ENCODE assay signal across 8 mouse cellular contexts in the genomic region with DNA sequence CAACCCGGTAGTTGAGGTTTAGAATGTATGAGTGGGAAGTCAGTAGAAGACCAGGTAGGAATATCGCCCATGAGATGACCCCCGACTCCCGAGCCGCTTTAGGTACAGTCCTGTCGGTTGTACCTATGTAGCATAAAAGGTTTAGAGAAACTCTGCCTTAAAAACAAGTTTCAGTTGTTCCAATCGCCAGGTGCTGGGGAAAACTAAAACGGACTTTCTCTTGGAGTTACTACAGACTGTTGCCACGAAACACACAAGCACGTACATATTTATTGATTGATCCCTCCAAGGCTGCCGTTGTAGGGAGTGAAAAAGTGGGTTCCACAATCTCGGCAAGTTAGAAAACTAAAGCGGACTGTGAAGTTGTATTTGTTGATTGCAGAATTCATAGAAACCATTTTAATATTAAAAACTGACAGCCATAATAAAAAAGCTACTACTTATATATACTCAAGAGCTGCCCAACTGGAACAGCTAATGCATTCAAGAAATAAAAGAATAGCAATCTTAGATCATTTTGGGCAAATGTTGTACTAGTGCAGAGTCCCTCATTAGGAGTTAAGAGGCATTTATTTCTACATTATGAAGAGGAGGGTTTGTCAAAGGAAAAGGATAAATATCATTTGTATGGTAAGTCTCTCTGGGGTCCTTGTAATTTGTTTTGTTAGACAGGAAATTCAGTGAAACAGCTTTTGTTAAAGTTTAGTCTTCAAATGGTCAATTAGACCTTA. TPM values are rescaled to one million over a fixed set of nuclear protein-coding genes. Genes with fewer than 3 reads are reported as not detected.
DNase-seq lines count a peak whose midpoint lies in the region; ATAC-seq and TF ChIP-seq lines count a peak whose summit lies in the region.

No protein-coding gene starts in this region.

- WGBS in limb, embryonic 13.5 days: 5% methylated on average over 13 of the region's 13 CpGs

- DNase-seq in cerebellum, adult 9-10 months: peak; percentile 14
- DNase-seq in cerebellum, postnatal 10 days: no peak
- no peak for DNase-seq in testis, postnatal 10 days (ENCODE audit: low spot score)
- no peak for DNase-seq in adrenal gland, postnatal 10 days
- DNase-seq in cerebellum, postnatal 4 days (ENCODE audit: low spot score in 2 of 2): no peak
- no peak for DNase-seq in cerebellum, adult 11 months

- no peaks in the 10 kb centered on the region for H3K9me3 ChIP-seq in limb, embryonic 13.5 days

- TF ChIP-seq CTCF in testis, adult 2 months (IDR thresholded peaks at IDR 0.05; ENCODE audit: control insufficient read depth, insufficient read depth, insufficient replicate concordance, low read depth, low read length): no peak

- peak overlapping the region; percentile 82 for H3K4me3 ChIP-seq in testis, adult 2 months (ENCODE audit: control insufficient read depth, low read depth, low read length)
- H3K4me3 ChIP-seq in limb, embryonic 13.5 days: peak overlapping the region; percentile 96

- ATAC-seq in limb, embryonic 13.5 days (ENCODE audit: low FRiP score, low read depth): peak; percentile 11

- TF ChIP-seq POLR2A in testis, adult 2 months (IDR thresholded peaks at IDR 0.05; ENCODE audit: control insufficient read depth, low read depth, low read length): no peak

- peak overlapping the region; percentile 68 for H3K27ac ChIP-seq in testis, adult 2 months (ENCODE audit: control insufficient read depth, insufficient read depth, low read depth, low read length)
- peak overlapping the region; percentile 97; the same call in 1 of the 2 replicates for H3K27ac ChIP-seq in limb, embryonic 13.5 days

- H3K4me1 ChIP-seq in testis, adult 2 months (ENCODE audit: control insufficient read depth, insufficient read depth, low read length): no peaks in the 10 kb centered on the region
- peaks cover 12% of the 10 kb centered on the region for H3K4me1 ChIP-seq in limb, embryonic 13.5 days

- peak overlapping the region; percentile 77 for H3K4me2 ChIP-seq in limb, embryonic 13.5 days (replicated peaks)

- H3K9ac ChIP-seq in limb, embryonic 13.5 days: peak overlapping the region; percentile 99

- no peaks in the 10 kb centered on the region for H3K36me3 ChIP-seq in testis, adult 2 months (ENCODE audit: control insufficient read depth, insufficient read depth, low read length)
- 0 out of 2 replicates have a peak, but pooled peaks cover under 1% of the 10 kb centered on the region for H3K36me3 ChIP-seq in limb, embryonic 13.5 days

- H3K27me3 ChIP-seq in testis, adult 2 months (ENCODE audit: control insufficient read depth, insufficient read depth, low read length): no peaks in the 10 kb centered on the region
- H3K27me3 ChIP-seq in limb, embryonic 13.5 days: no peaks in the 10 kb centered on the region

RNA-seq across cellular contexts. Expression of gene Ppp4r3b, which starts 1.2 kb away (rescaled TPM):
- polyA plus RNA-seq in testis, adult 2 months (2012; rRNA removed): 15.8 and 16.0 TPM in 2 replicates
- 101 and 104 TPM in 2 replicates for polyA plus RNA-seq in limb, embryonic 13.5 days (2015; fragmentation: Nextera tagmentation; extraction: Ambion mirVana)
- total RNA-seq in adrenal gland, postnatal 10 days (2021): 10 to 100 TPM; 77.2 to 85.9 TPM

RNA-seq across cellular contexts. Expression of gene Pnpt1, which starts 43.3 kb away (rescaled TPM):
- polyA plus RNA-seq in testis, adult 2 months (2012; rRNA removed): 9.3 and 10.3 TPM in 2 replicates
- 39.6 and 40.0 TPM in 2 replicates for polyA plus RNA-seq in limb, embryonic 13.5 days (2015; fragmentation: Nextera tagmentation; extraction: Ambion mirVana)
- total RNA-seq in adrenal gland, postnatal 10 days (2021): 10 to 100 TPM; 43.3 to 51.5 TPM
